Mouse (Mus musculus): ENCODE measurements around the gene Dgkg.

The Dgkg gene

DNA sequence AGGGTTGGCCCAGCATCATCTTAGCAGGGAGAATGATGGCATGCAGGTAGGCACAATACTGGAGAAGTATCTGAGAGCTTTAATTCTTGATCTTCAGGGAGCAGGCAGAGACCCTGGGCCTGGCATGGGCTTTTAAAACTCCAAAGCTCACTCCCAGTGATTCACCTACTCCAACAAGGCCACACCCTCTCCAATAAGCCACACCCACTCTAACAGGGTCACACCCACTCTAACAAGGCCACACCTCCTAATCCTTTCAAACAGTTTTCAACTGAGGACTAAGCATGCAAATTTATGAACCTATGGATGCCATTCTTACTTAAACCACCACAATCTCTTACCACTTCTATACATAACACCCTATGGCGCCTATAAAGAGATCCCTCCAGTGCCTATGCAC, 11.8 kb downstream of the Dgkg start:
- no peak for DNase-seq (ENCODE audit: low read depth)

DNA sequence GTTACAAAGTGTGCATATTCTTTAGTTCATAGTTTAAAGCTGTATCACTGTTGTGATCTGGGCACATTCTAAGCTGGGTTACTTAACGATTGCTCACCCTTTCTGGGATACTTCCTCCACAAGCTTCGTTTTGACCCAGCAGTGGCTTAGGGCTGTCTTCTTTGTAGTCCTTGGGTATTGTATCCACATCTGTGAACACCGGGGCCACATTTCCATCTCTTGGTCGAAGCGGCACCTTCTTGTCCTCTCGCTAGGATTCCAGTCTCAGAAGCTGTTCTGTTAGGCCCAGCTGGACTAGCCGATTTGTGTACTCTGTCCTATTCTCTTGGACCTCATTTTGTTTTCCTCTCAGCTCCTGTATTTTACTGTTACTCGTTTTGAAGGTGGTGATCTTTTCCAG, 13.6 kb downstream of the Dgkg start:
- no peak for DNase-seq (ENCODE audit: low read depth)

DNA sequence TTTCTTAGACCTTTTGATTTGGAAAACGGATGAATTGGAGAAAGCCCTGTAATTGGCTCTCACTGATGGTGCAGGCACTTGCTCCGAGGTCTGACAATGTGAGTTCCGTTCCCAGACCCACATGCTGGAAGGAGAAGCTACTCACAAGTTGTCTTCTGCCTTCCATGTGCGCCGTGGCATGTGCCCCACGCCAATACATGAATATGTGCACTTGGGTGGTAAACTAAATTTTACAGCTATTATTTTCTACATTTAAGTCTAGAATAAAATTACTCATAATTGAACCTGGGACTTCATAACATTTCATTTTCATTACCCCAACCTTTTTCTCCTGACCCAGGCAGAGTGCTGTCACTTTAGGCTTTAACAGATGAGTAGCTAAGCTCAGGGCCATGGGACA, 14.1 kb downstream of the Dgkg start:
- DNase-seq (ENCODE audit: low read depth) = no peak

DNA sequence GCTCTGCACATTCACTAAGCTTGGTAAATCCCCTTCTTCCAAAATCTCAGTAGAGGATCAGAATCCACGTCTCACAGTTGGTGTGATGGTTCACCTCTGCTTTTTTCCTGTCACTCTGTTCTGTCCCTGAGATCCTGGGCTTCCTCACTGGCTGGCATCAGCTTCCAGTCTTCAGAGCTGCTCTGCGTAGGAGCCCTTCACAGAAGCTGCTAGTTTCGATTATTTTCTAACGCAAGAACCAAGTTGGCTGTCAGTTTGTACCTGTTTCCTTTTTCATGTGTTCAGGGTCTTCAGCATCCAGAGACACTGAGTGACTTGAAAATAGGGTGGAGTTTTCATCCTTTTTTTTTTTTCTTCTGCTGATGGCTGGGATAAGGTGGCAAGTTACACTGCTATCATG, 15.0 kb downstream of the Dgkg start:
- no peak for DNase-seq (ENCODE audit: low read depth)

DNA sequence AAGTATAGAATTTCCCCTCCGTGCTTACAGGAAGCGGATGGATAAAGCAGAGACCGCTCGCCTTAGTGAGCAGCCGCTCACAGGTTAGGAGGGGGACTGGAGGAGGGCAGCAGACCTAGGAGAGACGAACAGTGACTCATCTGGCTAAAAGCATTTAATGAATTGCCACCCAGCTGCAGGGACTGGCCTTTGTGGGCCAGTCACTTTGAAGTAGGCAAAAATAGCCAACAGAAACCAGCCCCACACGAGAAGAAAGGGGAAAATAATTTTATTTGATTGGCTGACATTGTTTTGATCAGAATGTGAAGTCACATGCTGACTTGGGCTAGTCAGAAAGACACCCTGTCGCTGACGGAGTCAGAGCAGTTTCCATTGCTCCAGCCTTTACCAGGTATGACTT, 15.4 kb downstream of the Dgkg start:
- no peak for DNase-seq (ENCODE audit: low read depth)

DNA sequence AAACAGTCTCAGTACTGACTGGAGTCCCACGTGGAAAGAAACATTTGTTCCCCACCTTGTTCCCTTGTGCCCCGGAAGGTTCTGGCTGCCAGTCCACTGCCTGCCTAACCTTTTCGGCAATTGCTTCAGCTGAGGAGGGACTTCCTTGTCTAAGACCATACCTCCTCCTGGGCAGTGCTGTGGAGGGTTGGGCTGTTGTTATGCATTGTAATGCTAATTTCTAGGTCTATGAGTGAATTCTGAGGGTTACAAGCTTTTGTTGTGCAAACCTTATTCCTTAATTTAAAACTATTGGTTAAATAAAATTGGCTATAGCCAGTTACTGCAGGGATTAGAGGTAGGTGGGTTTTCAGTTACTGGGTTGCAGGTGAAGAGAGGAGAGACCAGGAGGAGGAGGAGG, 19.7 kb downstream of the Dgkg start:
- DNase-seq (ENCODE audit: low read depth) = no peak

DNA sequence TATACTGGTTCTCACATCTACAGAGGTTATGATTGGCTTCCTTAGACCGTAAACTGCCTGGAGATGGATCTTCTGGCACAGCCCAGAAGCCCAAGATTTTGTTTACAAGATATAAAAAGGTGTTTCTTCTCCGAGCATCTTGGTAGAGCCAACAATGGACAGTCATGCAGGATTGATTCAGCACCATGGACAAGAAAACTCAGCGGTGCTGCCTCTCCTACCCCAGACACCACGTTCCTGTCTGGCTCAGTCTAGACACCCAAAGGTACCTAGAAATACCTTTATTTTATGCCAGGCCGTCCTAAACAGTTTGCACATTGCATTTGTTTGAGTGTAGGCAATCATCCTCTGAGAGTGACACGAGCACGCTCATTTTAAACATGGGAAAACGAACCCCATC, 21.3 kb downstream of the Dgkg start:
- no peak for DNase-seq (ENCODE audit: low read depth)

DNA sequence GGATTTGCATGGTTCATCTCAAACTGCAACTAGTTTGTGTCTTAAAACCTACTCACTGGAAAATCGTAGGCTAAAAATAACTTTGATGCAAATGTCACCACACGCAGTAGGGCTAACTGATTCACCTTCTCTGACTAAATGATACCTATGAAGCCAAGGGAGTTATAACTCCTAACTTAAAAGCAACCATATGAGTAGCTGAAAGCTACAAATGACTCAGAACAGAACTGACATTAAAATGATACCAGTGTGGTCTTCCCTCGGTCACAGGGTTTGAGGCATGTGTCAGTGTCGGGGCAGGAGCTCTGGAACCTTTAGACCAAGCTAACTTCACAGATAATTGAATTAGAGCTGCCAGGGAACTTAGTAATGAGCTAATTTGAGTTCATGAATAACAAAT, 24.0 kb downstream of the Dgkg start:
- no peak for DNase-seq (ENCODE audit: low read depth)

DNA sequence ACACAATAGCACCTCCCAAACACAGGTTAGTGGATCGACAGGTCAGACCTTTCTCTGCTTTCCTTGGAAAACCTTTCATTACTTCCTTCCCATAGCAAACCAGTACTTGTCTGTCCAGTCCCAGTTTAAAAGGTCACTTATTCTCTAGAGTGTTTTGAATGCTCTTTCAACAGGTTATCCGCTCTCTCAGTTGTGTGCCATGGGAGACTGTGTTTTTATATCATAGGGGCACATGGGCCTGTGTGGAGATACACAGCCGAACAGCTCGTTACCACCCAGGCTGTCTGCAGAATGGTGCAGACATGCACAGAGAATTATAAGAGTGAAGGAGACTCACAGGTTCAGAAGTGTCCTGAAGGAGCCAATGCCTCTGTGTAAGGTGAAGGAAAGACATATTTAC, 26.7 kb downstream of the Dgkg start:
- DNase-seq (ENCODE audit: low read depth) = no peak

DNA sequence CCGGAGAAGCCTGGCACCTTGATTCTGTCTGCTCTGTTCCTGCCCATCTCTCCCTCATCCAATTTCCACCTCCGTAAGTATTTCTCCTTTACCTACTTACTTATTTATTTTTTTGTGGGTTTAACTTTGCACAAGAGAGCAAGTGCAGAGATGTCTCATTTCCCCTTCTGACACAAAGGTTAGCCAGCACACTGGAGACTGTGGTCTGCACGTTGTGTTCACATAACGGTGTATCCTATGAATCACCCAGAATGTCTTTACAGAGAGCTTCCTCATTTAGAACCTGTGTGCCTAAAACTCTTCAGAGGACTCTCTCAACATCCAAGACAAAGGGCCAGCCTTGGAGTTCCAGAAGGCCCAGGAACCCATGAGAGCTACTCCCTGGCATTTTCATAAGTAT, 27.1 kb downstream of the Dgkg start:
- no peak for DNase-seq (ENCODE audit: low read depth)

DNA sequence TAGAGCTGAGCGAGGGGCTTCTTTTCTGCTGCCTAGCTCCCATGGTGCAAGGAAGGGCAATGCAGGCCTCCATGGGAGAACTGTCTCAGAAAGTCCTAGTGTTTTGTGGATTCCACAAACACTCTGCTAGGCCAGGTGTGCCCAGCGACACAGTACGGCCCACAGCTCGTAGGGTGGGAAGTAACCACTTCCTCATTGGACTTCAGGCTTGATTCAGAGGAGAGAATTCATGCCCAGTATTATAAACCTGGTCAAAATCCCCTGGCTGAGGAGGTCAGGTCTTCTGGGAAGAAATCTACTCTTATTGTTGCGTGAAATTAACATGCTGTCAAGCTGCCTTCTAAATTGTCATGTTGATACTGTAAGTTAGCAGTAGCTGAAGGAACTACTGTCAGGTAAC, 31.0 kb downstream of the Dgkg start:
- DNase-seq (ENCODE audit: low read depth) = no peak

DNA sequence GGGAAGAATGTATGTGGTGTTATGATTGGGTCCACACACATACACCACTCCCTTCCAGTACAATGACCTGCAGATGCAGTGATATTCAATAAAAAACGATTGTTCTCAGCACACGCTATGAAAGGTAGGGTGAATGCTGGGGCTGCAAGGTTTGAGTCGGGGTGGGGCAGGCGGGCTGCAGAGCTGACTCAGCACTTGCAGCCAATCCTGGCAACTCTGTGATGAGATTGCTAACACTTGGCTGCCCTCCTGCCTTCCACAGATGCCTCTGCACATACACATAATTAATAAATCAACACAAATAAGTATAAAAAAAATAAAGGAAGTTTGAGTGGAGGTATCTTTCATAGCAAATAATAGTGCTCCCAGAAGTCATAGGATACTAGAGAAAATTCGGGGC, 31.6 kb downstream of the Dgkg start:
- no peak for DNase-seq (ENCODE audit: low read depth)

DNA sequence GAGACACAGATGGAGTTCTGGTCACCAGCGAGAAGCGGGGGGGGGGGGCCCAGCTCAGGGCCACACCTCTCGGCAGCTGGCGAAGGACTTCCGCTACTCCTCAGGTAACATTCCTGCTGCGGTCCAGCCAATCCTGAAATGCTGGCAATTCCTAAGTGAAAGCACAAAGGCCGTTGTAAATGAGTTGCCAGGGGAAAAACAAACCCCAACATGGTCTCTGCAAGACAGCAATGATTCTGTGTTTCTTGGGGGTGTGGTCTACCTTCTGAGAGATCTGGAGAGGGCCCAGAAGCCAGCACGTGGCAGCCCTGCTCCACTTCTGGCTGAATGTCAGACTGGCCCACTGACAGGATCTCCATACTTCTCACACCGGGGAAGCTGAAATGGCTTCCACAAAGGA, 34.7 kb downstream of the Dgkg start:
- DNase-seq (ENCODE audit: low read depth) = no peak

DNA sequence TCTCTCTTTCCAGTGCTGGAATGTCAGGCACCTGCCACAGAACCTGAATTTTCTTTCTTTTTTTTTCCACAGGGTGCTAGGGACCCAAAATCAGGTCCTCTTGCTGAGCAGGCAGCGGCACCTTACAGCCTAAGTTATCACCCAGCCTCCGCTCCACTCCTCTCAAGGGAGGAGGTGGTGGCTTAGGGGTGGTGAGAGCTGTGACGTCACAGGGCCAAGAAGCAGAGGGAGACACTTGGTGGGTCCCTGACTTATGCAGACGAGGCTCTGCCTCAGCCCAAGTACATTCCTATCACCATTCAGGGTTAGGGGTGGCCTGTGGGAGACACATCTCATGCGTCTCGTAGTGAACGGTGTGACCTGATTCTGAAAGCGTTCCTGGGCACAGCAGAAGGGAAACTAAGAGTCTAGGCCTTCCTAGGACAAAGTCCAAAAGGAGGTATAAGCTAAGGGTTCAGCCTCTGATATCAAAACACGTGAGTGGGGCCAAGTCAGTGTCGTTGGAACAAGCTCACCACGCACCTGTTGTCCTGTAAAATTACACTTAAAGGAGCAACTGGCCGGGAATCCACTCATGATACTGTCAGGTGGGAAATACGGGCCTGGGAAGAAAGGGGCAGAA, 35.6 kb downstream of the Dgkg start:
- DNase-seq (ENCODE audit: low read depth) = no peak

DNA sequence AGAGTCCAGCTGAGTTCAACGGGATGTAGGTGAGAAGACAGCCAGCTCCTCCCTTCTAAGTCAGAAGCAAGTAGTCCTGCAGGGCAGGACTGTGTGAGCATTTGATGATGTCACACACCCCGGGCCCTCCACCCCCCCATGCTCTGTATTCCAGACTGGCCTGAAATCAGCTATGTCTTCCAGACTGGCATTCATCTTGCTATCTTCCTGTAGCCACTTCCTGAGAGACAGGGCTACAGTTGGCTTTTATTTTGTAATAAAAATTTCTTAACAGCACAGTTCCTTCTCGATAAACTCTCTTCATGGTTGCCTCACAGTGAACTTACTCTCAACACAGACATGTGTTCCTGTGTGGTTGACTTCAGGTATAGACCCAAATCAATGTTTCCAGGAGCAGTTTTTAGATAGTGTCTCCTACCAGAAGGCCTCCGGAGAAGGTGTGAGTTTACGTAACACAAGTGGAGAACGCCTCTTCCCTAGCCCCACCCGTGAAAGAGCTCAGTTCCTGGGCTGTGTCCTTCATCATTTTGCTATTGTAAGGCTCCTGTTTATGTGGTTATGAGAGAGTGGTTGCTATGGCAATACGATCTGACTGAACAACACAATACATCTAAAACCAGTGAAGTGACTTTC, 38.5 kb downstream of the Dgkg start:
- DNase-seq (ENCODE audit: low read depth) = no peak

DNA sequence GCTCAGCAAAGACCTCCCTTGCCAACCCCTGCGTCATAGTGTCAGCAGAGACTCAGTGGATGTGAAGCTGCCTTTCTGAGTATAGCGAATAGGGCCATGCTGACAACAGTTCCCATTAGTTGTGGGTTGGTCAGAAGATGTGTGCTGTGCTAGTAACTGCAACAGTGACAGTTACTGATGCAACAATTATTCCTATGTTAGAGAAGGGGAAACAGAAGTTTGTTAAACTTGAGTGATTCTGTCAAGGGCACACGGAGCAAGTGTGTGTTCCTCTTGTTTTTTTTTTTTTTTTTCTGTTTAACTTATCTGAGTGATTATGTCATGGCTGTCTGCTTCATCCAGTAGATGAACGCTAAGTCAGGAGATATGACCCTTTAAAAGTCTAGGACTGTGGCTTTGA, 41.2 kb downstream of the Dgkg start:
- no peak for DNase-seq (ENCODE audit: low read depth)

DNA sequence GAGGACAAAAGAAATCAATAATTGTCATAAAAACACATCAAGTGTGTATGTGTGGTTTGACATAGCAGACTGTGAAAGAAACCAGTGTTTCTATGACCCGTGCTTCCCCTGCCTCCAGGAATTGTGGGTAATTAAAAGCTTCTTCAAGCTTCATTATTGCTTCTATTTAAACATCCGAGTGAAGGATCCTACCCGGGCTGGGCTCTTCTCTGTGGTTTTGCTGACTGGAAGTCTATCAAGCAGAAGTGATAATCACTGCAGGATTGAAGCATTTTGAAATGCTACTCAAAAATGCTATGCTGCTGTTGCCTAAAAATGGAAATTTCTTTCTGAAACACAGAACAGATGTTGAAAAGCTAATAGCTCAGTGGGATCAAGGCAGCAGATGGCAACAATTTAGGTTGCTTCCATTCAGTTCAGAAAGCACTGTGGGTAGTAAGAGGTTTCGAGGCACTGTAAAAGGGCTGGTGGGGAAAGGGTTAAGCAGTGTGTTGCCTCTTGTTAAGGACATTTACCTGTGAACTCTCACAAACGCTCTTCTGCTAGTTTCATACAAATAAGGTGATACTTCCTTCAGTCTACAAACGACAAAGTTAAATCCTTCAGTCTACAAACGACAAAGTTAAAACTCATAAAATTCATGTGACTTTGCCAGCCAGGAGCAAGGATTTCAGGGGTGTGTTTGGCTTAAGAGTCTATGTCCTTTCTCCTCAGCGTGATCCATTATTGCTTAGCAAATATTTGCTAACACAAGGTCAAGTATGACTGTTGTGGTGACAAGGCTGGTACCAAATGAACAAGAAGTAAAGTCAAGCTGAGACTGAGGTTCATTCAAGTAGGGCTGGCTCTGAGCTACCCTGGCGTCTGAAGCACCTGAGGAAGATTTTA, 43.6 kb downstream of the Dgkg start:
- no peak for DNase-seq (ENCODE audit: low read depth)

DNA sequence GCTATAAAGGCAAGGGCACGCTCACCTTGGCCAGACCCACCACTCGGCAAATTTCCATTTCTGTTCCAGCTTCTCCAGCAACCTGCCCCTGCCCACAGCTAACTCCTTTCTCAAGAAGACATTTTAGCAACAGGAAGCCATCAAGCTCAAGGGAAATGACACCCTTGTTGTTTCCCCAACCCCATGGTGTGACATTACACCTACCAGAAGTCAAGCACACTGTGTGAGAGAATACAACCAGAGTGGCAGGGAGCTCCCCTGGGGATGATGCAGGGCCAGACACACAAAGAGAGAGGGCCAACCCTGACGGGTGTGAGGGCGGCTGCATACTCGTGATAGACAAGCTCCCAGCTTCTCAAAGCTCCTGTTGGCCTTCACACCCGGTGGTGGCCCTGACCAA, 49.0 kb downstream of the Dgkg start:
- no peak for DNase-seq (ENCODE audit: low read depth)

DNA sequence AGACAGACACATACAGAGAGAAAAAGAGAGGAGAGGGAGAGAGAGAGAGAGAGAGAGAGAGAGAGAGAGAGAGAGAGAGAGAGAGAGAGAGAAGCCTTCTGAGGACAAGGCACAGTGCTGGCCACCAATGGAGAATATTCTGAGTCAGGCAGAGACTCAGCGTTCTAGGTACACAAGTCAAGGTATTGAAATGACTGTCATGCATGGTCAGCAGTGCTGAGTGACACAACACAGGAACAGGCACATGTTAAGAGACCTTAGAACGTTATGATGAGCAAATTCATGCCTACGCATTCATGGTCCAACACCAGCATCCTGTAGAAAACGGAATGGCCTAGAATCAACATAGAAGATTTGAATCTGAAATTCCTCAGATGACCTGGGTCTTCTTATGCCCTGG, 50.0 kb downstream of the Dgkg start:
- no peak for DNase-seq (ENCODE audit: low read depth)

DNA sequence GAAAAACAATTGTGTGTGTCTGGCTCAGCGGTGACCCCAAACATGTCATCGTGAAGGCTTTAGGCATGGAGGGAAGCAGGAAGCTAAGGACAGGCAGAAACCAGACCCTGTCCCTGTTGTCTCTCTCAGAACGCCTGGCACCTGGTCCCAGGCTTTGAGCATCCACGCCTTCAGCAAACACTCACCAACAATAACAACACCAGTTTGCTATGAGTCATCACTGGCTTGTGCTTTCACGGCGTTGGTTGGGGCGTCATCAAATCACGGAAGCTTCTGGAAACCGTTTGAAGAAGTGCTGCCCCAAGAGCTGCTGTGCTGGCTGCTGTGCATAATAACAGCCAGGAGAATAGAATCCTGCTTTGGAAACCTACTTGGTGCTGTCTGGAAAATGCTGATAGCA, 54.6 kb downstream of the Dgkg start:
- DNase-seq (ENCODE audit: low read depth) = no peak

DNA sequence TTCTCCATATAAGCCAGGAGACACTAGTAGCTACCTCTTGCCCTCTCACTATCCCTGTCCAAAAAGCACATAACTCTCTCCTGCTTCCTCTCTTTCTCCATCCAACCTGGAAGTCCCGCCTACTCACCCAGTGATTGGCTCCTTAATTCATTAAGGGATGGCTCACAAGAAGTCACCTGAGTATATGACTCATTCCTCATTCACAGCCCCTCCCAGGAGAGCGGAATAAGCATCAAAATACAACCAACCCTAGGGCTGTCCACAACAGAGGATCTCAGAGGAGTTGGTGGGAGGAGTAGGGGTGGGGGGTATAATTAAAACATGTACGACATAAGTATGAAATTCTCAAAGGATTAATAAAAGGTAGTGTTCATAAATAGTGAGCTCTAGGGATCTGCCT, 55.3 kb downstream of the Dgkg start:
- no peak for DNase-seq (ENCODE audit: low read depth)

DNA sequence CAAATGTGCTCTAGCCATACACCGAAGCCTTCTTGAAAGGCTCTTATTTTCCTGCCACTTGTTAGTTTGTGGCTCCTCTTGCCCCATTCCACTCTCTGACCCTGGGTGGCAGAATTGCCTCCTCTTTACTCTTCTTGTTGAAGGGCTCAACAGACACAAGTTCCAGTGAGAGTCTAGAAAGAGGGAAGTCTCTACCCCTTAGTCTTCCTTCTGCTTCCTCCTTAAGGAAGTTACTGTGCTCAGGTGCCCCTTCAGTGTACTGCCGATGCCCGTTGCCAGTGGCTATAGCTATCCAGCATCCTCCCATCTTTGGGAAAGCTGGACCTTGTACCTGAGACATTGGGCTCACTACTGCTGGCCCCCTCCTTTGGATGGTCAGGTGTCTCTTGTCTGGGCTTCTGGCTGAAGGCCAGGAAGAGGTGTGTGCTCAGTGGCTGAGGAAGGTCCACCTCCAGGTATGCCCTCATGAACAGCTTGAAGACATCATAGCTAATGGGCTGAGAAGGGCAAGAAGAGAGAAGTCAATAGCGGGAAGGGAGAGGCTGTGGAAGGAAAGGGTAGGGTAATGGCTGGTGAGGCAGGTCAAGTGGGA, 56.8 kb downstream of the Dgkg start:
- DNase-seq (ENCODE audit: low read depth) = no peak

DNA sequence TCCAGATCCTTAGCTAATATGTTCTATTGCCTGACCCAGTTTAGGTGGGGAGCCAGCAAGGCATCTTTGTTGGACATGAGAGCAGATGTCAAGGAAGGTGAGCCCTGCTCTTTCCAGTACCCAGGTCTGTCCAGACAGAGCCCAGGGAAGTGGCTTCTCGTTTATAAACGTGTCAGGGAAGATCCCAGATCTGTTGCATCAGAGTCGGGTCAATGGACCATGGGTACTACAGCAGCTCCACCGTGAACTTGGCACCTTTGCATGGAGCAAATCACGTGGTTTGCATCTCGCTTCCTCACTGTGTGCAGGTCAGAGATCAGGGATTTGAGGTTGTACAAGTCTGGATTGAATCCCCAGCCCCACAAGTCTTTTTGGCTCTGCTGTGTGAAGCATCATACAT, 58.3 kb downstream of the Dgkg start:
- no peak for DNase-seq (ENCODE audit: low read depth)
